Mouse (Mus musculus) MEL (cell line): ENCODE results near the gene Pawr.

ENCODE experiments used
- CTCF ChIP-seq, 3 experiments: IDR thresholded peaks in 2 of 3; conservative IDR thresholded peaks in 1 of 3; 2 replicates each; pipeline ENCODE4 v1.5.1; 2011 to 2012; ENCODE audit warnings: low read length in 3 of 3, low read depth in 2 of 3, mild to moderate bottlenecking in 2 of 3, improper control_type of control experiment in 1 of 3, inconsistent platforms in 1 of 3, mixed read lengths in 1 of 3, moderate library complexity in 1 of 3; ENCODE audit not compliant: control insufficient read depth in 1 of 3, insufficient read depth in 1 of 3, poor library complexity in 1 of 3, severe bottlenecking in 1 of 3
- EP300 ChIP-seq, 2 experiments: IDR thresholded peaks; 2 replicates each; pipeline ENCODE4 v1.6.1; 2011; ENCODE audit warnings: improper control_type of control experiment in 2 of 2, low read length in 2 of 2, low read depth in 1 of 2, mild to moderate bottlenecking in 1 of 2
- HCFC1 ChIP-seq: IDR thresholded peaks from 2 replicates; pipeline ENCODE4 v1.6.1; 2012; ENCODE audit warnings: low read depth, mild to moderate bottlenecking, inconsistent platforms, low read length, improper control_type of control experiment, moderate library complexity
- MEF2A ChIP-seq: IDR thresholded peaks from 2 replicates; pipeline ENCODE4 v1.6.1; 2014; ENCODE audit warnings: low read depth, mild to moderate bottlenecking, inconsistent platforms, low read length, improper control_type of control experiment; ENCODE audit not compliant: poor library complexity, insufficient replicate concordance, severe bottlenecking; ENCODE audit errors: extremely low read depth
- POLR2A ChIP-seq, 2 experiments: IDR thresholded peaks; 2 replicates each; pipeline ENCODE4 v1.6.1; 2011 to 2012; ENCODE audit warnings: low read length in 2 of 2, mild to moderate bottlenecking in 2 of 2, control low read depth in 1 of 2, improper control_type of control experiment in 1 of 2, low read depth in 1 of 2, moderate library complexity in 1 of 2; ENCODE audit not compliant: control insufficient read depth in 1 of 2, insufficient read depth in 1 of 2, poor library complexity in 1 of 2

DNA sequence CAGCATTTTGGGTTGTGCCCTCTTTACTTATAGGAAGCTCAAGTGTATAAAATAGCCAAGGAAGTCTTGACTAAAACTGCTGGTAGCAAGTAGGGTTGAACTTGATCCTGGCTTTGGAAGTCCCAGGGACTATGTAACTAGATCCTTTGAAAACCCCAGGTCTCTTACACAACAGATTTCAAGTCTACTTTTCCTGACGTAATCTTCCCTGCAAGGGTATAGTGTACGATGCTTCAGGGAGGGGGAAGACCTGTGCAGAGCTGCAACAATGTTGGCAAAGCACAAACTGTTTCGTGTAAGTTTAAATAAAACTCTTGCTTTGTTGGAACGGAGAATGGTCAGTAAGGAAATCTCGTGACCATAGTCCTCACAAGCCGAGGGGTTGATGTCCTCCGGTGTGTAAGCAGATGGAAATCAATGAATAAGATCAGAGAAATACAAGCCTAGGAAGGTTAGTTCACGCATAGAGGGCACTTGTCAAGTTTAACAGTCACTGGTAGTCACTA is 56.5 kb downstream of the Pawr start:
- no peak for TF ChIP-seq MEF2A
- TF ChIP-seq EP300 (IDR thresholded peaks at IDR 0.05; ENCODE audit: low read depth in 1 of 2, low read length in 2 of 2), result no peak
- no peak for TF ChIP-seq POLR2A (IDR thresholded peaks at IDR 0.05; ENCODE audit: control insufficient read depth in 1 of 2, insufficient read depth in 1 of 2, low read depth in 1 of 2, low read length in 2 of 2, poor library complexity in 1 of 2)
- TF ChIP-seq CTCF (IDR thresholded peaks at IDR 0.05 in 2 of 3, conservative IDR thresholded peaks at IDR 0.05 in 1 of 3; ENCODE audit: control insufficient read depth in 1 of 3, insufficient read depth in 1 of 3, low read depth in 2 of 3, low read length in 3 of 3, poor library complexity in 1 of 3, severe bottlenecking in 1 of 3), result no peak
- no peak for TF ChIP-seq HCFC1
